Mouse (Mus musculus): ENCODE measurements around the gene Ccn5. TPM values are rescaled to one million over a fixed set of nuclear protein-coding genes. Genes with fewer than 3 reads are reported as not detected.

The Ccn5 gene
- polyA plus RNA-seq, 1 experiment from 2014 or later = 0.21 TPM

DNA sequence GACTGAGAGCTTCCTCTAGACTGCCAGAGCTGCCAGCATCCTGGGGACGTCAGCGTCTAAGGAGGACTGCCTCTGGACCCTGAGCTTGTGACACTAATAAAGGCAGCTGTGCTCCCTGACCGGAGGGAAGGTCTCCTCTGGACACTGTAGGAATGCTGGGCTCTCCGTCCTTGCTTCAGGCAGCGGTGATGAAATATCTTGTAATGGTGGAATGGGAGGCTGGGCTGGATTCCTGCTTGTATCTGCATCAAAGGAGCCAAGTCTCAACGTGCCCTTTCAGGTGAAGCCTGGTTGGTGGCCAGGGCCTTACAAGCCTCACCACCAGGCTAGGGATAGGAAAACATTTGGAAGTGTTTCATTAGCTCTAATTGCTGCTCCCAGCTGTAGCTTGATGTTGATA is 33.6 kb upstream of the Ccn5 start:
- Histone ChIP-seq H3K27ac (replicated peaks) (no peak overlapping the region), H3K27me3 (ENCODE audit: control insufficient read depth, insufficient read depth, low read length) (no peaks in the 10 kb centered on the region), H3K9ac (ENCODE audit: low read length) (no peak overlapping the region), H3K9me3 (ENCODE audit: control insufficient read depth, low read length) (no peaks in the 10 kb centered on the region), H3K4me2 (replicated peaks; ENCODE audit: low read depth) (no peak overlapping the region), H3K4me1 (replicated peaks; ENCODE audit: control insufficient read depth, insufficient read depth) (no peaks in the 10 kb centered on the region), H3K4me3 (ENCODE audit: low read depth, low read length) (no peak overlapping the region), H3K36me3 (ENCODE audit: control insufficient read depth, insufficient read depth, low read length) (no peaks in the 10 kb centered on the region)
- DNase-seq (ENCODE audit: low spot score) = no peak
- ATAC-seq (ENCODE audit: low FRiP score, low TSS enrichment) = no peak
- TF ChIP-seq CTCF (IDR thresholded peaks at IDR 0.05; ENCODE audit: low read depth) = no peak
- no peak for TF ChIP-seq EP300 (optimal IDR thresholded peaks at IDR 0.05)
- 77% methylated on average over 6 of the region's 6 CpGs for WGBS

GRCm38 (mm10) chr2:163787709-163788108 is 33.0 kb upstream of the Ccn5 start:
- no peak overlapping the region for H3K27ac ChIP-seq (replicated peaks)
- H3K4me1 ChIP-seq (replicated peaks; ENCODE audit: control insufficient read depth, insufficient read depth) = no peaks in the 10 kb centered on the region
- WGBS = 46% methylated on average over 3 of the region's 3 CpGs
- H3K4me2 ChIP-seq (replicated peaks; ENCODE audit: low read depth) = no peak overlapping the region
- H3K36me3 ChIP-seq (ENCODE audit: control insufficient read depth, insufficient read depth, low read length) = no peaks in the 10 kb centered on the region
- peak; percentile 69; the same call in 1 of the 2 replicates for ATAC-seq (ENCODE audit: low FRiP score, low TSS enrichment)
- no peak overlapping the region for H3K4me3 ChIP-seq (ENCODE audit: low read depth, low read length)
- peak; percentile 44 for DNase-seq (ENCODE audit: low spot score)
- TF ChIP-seq CTCF (IDR thresholded peaks at IDR 0.05; ENCODE audit: low read depth) (peak; percentile 85), EP300 (optimal IDR thresholded peaks at IDR 0.05) (no peak)
- H3K27me3 ChIP-seq (ENCODE audit: control insufficient read depth, insufficient read depth, low read length) = no peaks in the 10 kb centered on the region
- H3K9ac ChIP-seq (ENCODE audit: low read length) = no peak overlapping the region
- H3K9me3 ChIP-seq (ENCODE audit: control insufficient read depth, low read length) = no peaks in the 10 kb centered on the region

GRCm38 (mm10) chr2:163788484-163788883 is 32.2 kb upstream of the Ccn5 start:
- Histone ChIP-seq H3K9ac (ENCODE audit: low read length) (no peak overlapping the region), H3K36me3 (ENCODE audit: control insufficient read depth, insufficient read depth, low read length) (no peaks in the 10 kb centered on the region), H3K27me3 (ENCODE audit: control insufficient read depth, insufficient read depth, low read length) (no peaks in the 10 kb centered on the region), H3K4me1 (replicated peaks; ENCODE audit: control insufficient read depth, insufficient read depth) (no peaks in the 10 kb centered on the region), H3K4me2 (replicated peaks; ENCODE audit: low read depth) (no peak overlapping the region), H3K27ac (replicated peaks) (no peak overlapping the region), H3K9me3 (ENCODE audit: control insufficient read depth, low read length) (no peaks in the 10 kb centered on the region), H3K4me3 (ENCODE audit: low read depth, low read length) (no peak overlapping the region)
- 69% methylated on average over 4 of the region's 4 CpGs for WGBS
- ATAC-seq (ENCODE audit: low FRiP score, low TSS enrichment) (0 out of 2 replicates have a peak, but pooled peaks have one; percentile 45), DNase-seq (ENCODE audit: low spot score) (peak; percentile 45)
- TF ChIP-seq CTCF (IDR thresholded peaks at IDR 0.05; ENCODE audit: low read depth) (peak; percentile 79), EP300 (optimal IDR thresholded peaks at IDR 0.05) (no peak)

- H3K27ac ChIP-seq (replicated peaks) = no peak overlapping the region
- no peak for DNase-seq (ENCODE audit: low spot score)
- 0 out of 2 replicates have a peak, but pooled peaks have one; percentile 29 for ATAC-seq (ENCODE audit: low FRiP score, low TSS enrichment)
- H3K36me3 ChIP-seq (ENCODE audit: control insufficient read depth, insufficient read depth, low read length) = no peaks in the 10 kb centered on the region
- H3K4me3 ChIP-seq (ENCODE audit: low read depth, low read length) = no peak overlapping the region
- no peak overlapping the region for H3K9ac ChIP-seq (ENCODE audit: low read length)
- TF ChIP-seq CTCF (IDR thresholded peaks at IDR 0.05; ENCODE audit: low read depth) (no peak), EP300 (optimal IDR thresholded peaks at IDR 0.05) (no peak)
- no peaks in the 10 kb centered on the region for H3K4me1 ChIP-seq (replicated peaks; ENCODE audit: control insufficient read depth, insufficient read depth)
- no peak overlapping the region for H3K4me2 ChIP-seq (replicated peaks; ENCODE audit: low read depth)
- H3K27me3 ChIP-seq (ENCODE audit: control insufficient read depth, insufficient read depth, low read length) = no peaks in the 10 kb centered on the region
- no peaks in the 10 kb centered on the region for H3K9me3 ChIP-seq (ENCODE audit: control insufficient read depth, low read length)
- 54% methylated on average over 7 of the region's 7 CpGs for WGBS
These were observed 22.2 kb upstream of the Ccn5 start for GRCm38 (mm10) chr2:163798411-163798810.

GRCm38 (mm10) chr2:163800832-163801231 is 19.8 kb upstream of the Ccn5 start:
- DNase-seq (ENCODE audit: low spot score) (no peak), ATAC-seq (ENCODE audit: low FRiP score, low TSS enrichment) (no peak)
- Histone ChIP-seq H3K4me2 (replicated peaks; ENCODE audit: low read depth) (no peak overlapping the region), H3K27ac (replicated peaks) (no peak overlapping the region), H3K27me3 (ENCODE audit: control insufficient read depth, insufficient read depth, low read length) (no peaks in the 10 kb centered on the region), H3K36me3 (ENCODE audit: control insufficient read depth, insufficient read depth, low read length) (no peaks in the 10 kb centered on the region), H3K4me1 (replicated peaks; ENCODE audit: control insufficient read depth, insufficient read depth) (no peaks in the 10 kb centered on the region), H3K9ac (ENCODE audit: low read length) (no peak overlapping the region), H3K4me3 (ENCODE audit: low read depth, low read length) (no peak overlapping the region), H3K9me3 (ENCODE audit: control insufficient read depth, low read length) (no peaks in the 10 kb centered on the region)
- TF ChIP-seq EP300 (optimal IDR thresholded peaks at IDR 0.05) (no peak), CTCF (IDR thresholded peaks at IDR 0.05; ENCODE audit: low read depth) (no peak)
- 25% methylated on average over 3 of the region's 3 CpGs for WGBS

GRCm38 (mm10) chr2:163801406-163801805 is 19.3 kb upstream of the Ccn5 start:
- DNase-seq (ENCODE audit: low spot score) (no peak), ATAC-seq (ENCODE audit: low FRiP score, low TSS enrichment) (no peak)
- H3K4me1 ChIP-seq (replicated peaks; ENCODE audit: control insufficient read depth, insufficient read depth) = no peaks in the 10 kb centered on the region
- WGBS = 77% methylated on average over 5 of the region's 5 CpGs
- H3K9me3 ChIP-seq (ENCODE audit: control insufficient read depth, low read length) = no peaks in the 10 kb centered on the region
- H3K9ac ChIP-seq (ENCODE audit: low read length) = no peak overlapping the region
- no peak overlapping the region for H3K4me2 ChIP-seq (replicated peaks; ENCODE audit: low read depth)
- TF ChIP-seq EP300 (optimal IDR thresholded peaks at IDR 0.05) (no peak), CTCF (IDR thresholded peaks at IDR 0.05; ENCODE audit: low read depth) (no peak)
- no peak overlapping the region for H3K4me3 ChIP-seq (ENCODE audit: low read depth, low read length)
- no peak overlapping the region for H3K27ac ChIP-seq (replicated peaks)
- H3K27me3 ChIP-seq (ENCODE audit: control insufficient read depth, insufficient read depth, low read length) = no peaks in the 10 kb centered on the region
- H3K36me3 ChIP-seq (ENCODE audit: control insufficient read depth, insufficient read depth, low read length) = no peaks in the 10 kb centered on the region

Data from stomach, postnatal 0 days (tissue).